Mouse (Mus musculus): Measurements from ENCODE around the gene Gm42791.

- TF ChIP-seq GATA1 (IDR thresholded peaks at IDR 0.05; ENCODE audit: low read length) (no peak), TAL1 (IDR thresholded peaks at IDR 0.05; ENCODE audit: low read length) (no peak)
These were observed 3.6 kb upstream of the Gm42791 start for GRCm38 (mm10) chr5:148998512-148998911.

Measured in erythroblast, embryonic 14.5 days (primary cell).